Mouse (Mus musculus) intestine, embryonic 16.5 days (tissue): Measurements from ENCODE around the gene Vmn2r38. TPM values are rescaled to one million over a fixed set of nuclear protein-coding genes. Genes with fewer than 3 reads are reported as not detected.
"Not testable (repeated sequence)": the region's sequence is repeated elsewhere in the genome, so short reads cannot be mapped to it uniquely, and the experiment has no call there.

Source experiments
- ATAC-seq: fragments of 200-750 bp; cut with Nextera tagmentation; 2 replicates; pipeline ENCODE4 v1.8.0; 2017; ENCODE audit warnings: moderate TSS enrichment, moderate library complexity
- H3K27ac ChIP-seq: fragments of 300-500 bp; sonication (generic); 2 replicates; pipeline ENCODE4 v1.5.1; 2014; ENCODE audit warnings: mild to moderate bottlenecking, low read length
- H3K27me3 ChIP-seq: fragments of 300-500 bp; sonication (generic); replicated peaks from 2 replicates; pipeline ENCODE4 v1.6.1; 2014; ENCODE audit warnings: low read length, control low read depth, mixed read lengths; ENCODE audit not compliant: control insufficient read depth, insufficient read depth
- H3K36me3 ChIP-seq: fragments of 300-500 bp; sonication (generic); 2 replicates; pipeline ENCODE4 v1.6.1; 2014; ENCODE audit warnings: low read length, control low read depth; ENCODE audit not compliant: control insufficient read depth, insufficient read depth
- H3K4me1 ChIP-seq: fragments of 300-500 bp; sonication (generic); 2 replicates; pipeline ENCODE4 v1.6.1; 2014; ENCODE audit warnings: low read length, control low read depth, mixed read lengths; ENCODE audit not compliant: control insufficient read depth, insufficient read depth
- H3K4me2 ChIP-seq: fragments of 300-500 bp; sonication (generic); 2 replicates; pipeline ENCODE4 v1.6.1; 2014; ENCODE audit warnings: low read depth, low read length, control low read depth
- H3K4me3 ChIP-seq: fragments of 300-500 bp; sonication (generic); 2 replicates; pipeline ENCODE4 v1.5.1; 2014; ENCODE audit warnings: mild to moderate bottlenecking, low read length
- H3K9ac ChIP-seq: fragments of 300-500 bp; sonication (generic); 2 replicates; pipeline ENCODE4 v1.6.1; 2014; ENCODE audit warnings: low read depth, low read length
- H3K9me3 ChIP-seq: fragments of 300-500 bp; sonication (generic); 2 replicates; pipeline ENCODE4 v1.6.1; 2016; ENCODE audit warnings: low read length, control low read depth; ENCODE audit not compliant: control insufficient read depth
- WGBS: fragments of 180-500 bp; shearing (Covaris S2); extraction: QIAGEN DNeasy Blood & Tissue Kit; methylation state at CpG from one replicate; pipeline ENCODE4 v1.1.7; 2014; 5-methylcytosine and 5-hydroxymethylcytosine counted together
- polyA plus RNA-seq: library from polyadenylated mRNA; unstranded; fragments of >200 nt; fragmentation: Nextera tagmentation; extraction: Ambion mirVana; gene quantifications from 2 replicates; pipeline ENCODE4 v1.2.1, GENCODE M21; 2015

Gene Vmn2r38
- polyA plus RNA-seq: not detected in 2 replicates

DNA sequence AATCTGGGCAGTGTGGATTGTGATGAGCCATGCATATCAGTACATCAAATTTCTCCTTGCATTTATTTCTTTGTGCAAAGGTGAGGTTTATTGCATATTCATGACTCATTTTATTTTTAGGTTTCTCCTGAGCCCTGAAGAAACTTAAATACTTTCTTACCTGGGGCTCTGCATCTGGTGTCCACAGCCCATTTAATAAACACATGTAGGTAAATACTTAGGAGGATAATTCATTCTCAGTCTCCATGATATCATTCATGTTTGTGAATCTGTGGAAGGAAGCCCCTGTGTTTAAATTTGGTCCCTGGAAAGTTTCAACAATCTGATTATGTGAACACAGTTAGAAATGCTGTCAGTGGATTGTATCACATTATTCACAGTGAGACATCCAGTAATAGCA lies at the start of gene Vmn2r38:
Gene Vmn2r38, minus strand, starts transcription at position 101 of the 400 bp plus-strand sequence.
- not testable (repeated sequence) for H3K9ac ChIP-seq, H3K9me3 ChIP-seq, H3K4me3 ChIP-seq, H3K4me1 ChIP-seq, H3K27me3 ChIP-seq, H3K27ac ChIP-seq, H3K36me3 ChIP-seq, H3K4me2 ChIP-seq, ATAC-seq

DNA sequence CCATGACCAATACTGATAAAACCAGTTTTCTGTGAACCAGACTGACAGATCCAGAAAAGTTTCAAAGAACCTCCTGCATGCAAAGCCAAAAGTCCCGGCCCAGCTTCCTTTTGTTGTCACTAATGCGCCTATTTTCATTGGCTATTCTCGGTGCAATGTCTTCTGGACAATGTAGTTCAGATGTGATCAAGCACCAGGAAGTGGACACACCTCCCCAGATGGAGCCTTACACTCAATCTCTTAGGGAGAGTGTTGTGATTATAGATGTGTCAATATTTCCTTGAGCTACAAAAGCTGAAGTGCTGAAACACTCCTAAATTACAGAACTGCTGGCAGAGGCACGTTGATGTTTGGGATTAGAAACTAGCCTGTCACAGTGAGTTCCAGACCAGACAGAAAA lies 32.3 kb downstream of the Vmn2r38 start:
- H3K27me3 ChIP-seq, H3K36me3 ChIP-seq, H3K9ac ChIP-seq, H3K9me3 ChIP-seq, H3K4me2 ChIP-seq, H3K4me3 ChIP-seq, H3K27ac ChIP-seq, ATAC-seq, H3K4me1 ChIP-seq: not testable (repeated sequence)
- 82% methylated on average over 4 of the region's 4 CpGs for WGBS

DNA sequence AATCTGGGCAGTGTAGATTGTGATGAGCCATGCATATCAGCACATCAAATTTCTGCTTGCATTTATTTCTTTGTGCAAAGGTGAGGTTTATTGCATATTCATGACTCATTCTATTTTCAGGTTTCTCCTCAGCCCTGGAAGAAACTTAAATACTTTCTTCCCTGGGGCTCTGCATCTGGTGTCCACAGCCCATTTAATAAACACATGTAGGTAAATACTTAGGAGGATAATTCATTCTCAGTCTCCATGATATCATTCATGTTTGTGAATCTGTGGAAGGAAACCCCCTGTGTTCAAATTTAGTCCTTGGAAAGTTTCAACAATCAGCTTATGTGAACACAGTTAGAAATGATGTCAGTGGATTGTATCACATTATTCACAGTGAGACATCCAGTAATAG lies 67.0 kb downstream of the Vmn2r38 start, which contains the start of gene Vmn2r39:
Gene Vmn2r39, minus strand, starts transcription at position 101 of the 400 bp plus-strand sequence.
- not testable (repeated sequence) for H3K4me2 ChIP-seq, H3K27me3 ChIP-seq, H3K4me3 ChIP-seq, H3K4me1 ChIP-seq, H3K36me3 ChIP-seq, H3K27ac ChIP-seq, H3K9me3 ChIP-seq, H3K9ac ChIP-seq, ATAC-seq

Other genes with a start within 250 kb of the Vmn2r38 start
- not detected in 2 replicates for gene Vmn2r40, start 166.4 kb downstream of the Vmn2r38 start, polyA plus RNA-seq
- not detected in 2 replicates for gene Vmn2r39, start 67.1 kb downstream of the Vmn2r38 start, polyA plus RNA-seq
- gene Vmn2r37, start 125.8 kb upstream of the Vmn2r38 start, polyA plus RNA-seq: not detected in 2 replicates